Mouse (Mus musculus) intestine, embryonic 15.5 days (tissue): ENCODE results near the gene D430042O09Rik. TPM values are rescaled to one million over a fixed set of nuclear protein-coding genes. Genes with fewer than 3 reads are reported as not detected.
A peak's percentile ranks its signal among the peaks of the same experiment; 100 is the strongest.

ENCODE experiments used
- ATAC-seq: fragments of 200-750 bp; cut with Nextera tagmentation; 2 replicates; pipeline ENCODE4 v1.8.0; 2017; ENCODE audit warnings: moderate TSS enrichment, moderate library complexity
- H3K27ac ChIP-seq: fragments of 300-500 bp; sonication (generic); 2 replicates; pipeline ENCODE4 v1.5.1; 2015; ENCODE audit warnings: mild to moderate bottlenecking, inconsistent platforms
- H3K27me3 ChIP-seq: fragments of 300-500 bp; sonication (generic); replicated peaks from 2 replicates; pipeline ENCODE4 v1.6.1; 2015; ENCODE audit warnings: inconsistent platforms
- H3K36me3 ChIP-seq: fragments of 300-500 bp; sonication (generic); 2 replicates; pipeline ENCODE4 v1.6.1; 2015; ENCODE audit warnings: inconsistent platforms
- H3K4me1 ChIP-seq: fragments of 300-500 bp; sonication (generic); replicated peaks from 2 replicates; pipeline ENCODE4 v1.6.1; 2015; ENCODE audit warnings: inconsistent platforms
- H3K4me2 ChIP-seq: fragments of 300-500 bp; sonication (generic); replicated peaks from 2 replicates; pipeline ENCODE4 v1.6.1; 2015; ENCODE audit warnings: mild to moderate bottlenecking, inconsistent platforms
- H3K4me3 ChIP-seq: fragments of 300-500 bp; sonication (generic); replicated peaks from 2 replicates; pipeline ENCODE4 v1.5.1; 2015; ENCODE audit warnings: inconsistent platforms
- H3K9ac ChIP-seq: fragments of 300-500 bp; sonication (generic); 2 replicates; pipeline ENCODE4 v1.6.1; 2015; ENCODE audit warnings: inconsistent platforms
- H3K9me3 ChIP-seq: fragments of 300-500 bp; sonication (generic); 2 replicates; pipeline ENCODE4 v1.6.1; 2016; ENCODE audit warnings: inconsistent platforms
- WGBS: fragments of 180-500 bp; shearing (Covaris S2); methylation state at CpG from one replicate; pipeline ENCODE4 v1.1.7; 2015; 5-methylcytosine and 5-hydroxymethylcytosine counted together
- polyA plus RNA-seq: library from polyadenylated mRNA; unstranded; fragments of >200 nt; fragmentation: Nextera tagmentation; extraction: Ambion mirVana; gene quantifications from 2 replicates; pipeline ENCODE4 v1.2.1, GENCODE M21; 2015

D430042O09Rik gene
- polyA plus RNA-seq, 1 experiment from 2014 or later: 5.5 TPM

DNA sequence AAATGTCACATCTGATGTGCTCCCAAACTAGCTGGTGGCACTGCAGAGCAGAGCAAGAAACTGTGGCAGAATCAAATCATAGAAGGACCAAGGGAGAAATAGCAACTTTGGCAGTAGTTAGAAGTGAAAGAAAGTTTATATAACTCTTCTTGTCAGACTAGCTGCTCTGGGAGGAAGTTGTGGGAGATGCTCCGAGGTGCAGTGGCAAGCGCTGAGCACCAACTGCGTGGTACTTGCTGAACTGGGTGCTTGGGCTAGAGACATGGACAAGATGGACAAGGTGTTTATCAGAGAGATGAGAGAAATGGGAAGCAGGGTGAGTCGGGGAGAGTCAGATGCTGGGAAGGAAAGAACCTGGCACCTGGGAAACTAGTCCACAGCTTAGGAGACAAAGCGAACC is 180.1 kb downstream of the D430042O09Rik start:
- no peak for ATAC-seq
- Histone ChIP-seq H3K27ac (no peak overlapping the region), H3K9ac (no peak overlapping the region), H3K36me3 (no peaks in the 10 kb centered on the region), H3K4me1 (no peaks in the 10 kb centered on the region), H3K4me2 (no peak overlapping the region), H3K27me3 (no peaks in the 10 kb centered on the region), H3K4me3 (no peak overlapping the region), H3K9me3 (no peaks in the 10 kb centered on the region)
- 82% methylated on average over 5 of the region's 5 CpGs for WGBS

DNA sequence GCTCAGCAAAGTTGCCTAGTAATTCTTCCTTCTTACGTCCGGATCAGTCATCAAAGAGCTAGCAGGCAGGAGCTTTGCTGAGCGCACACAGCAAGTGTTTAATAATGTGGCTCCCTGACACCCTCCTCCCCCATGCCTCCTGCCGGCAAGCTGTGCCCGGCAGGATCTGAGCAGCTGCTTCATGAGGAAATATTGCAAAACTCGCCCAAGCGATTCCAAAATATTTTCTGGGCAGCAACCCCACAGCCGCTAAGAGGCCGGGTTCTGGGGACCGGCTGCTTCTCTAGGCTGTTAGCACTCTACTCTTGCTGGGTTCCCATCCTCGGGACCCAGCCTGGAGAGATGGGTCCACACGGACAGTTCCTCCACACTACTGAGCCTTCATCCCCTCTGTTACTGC is 180.7 kb downstream of the D430042O09Rik start:
- Histone ChIP-seq H3K27ac (no peak overlapping the region), H3K4me3 (no peak overlapping the region), H3K4me2 (no peak overlapping the region), H3K36me3 (no peaks in the 10 kb centered on the region), H3K9me3 (no peaks in the 10 kb centered on the region), H3K27me3 (no peaks in the 10 kb centered on the region), H3K4me1 (no peaks in the 10 kb centered on the region), H3K9ac (no peak overlapping the region)
- ATAC-seq: no peak
- 58% methylated on average over 12 of the region's 12 CpGs for WGBS

DNA sequence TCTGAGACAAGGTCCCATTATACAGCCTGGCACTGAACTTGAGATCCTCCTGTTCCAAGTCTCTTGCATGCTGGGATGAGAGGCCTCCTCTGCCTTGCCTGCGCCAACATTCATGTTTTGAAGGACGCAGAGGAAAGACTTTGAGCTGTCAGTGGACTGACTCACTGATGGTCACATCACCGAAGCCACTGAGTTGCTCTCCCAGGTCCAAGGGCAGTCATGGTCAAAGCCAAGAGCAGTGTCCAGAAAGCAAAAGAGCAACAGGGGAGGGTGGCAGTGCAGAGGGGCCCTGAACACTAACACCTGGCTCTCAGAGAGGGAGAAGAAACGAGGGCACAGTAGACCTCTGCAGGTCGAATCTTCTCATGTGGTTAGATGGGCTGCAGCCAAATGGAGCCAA is 185.9 kb downstream of the D430042O09Rik start:
- Histone ChIP-seq H3K27me3 (no peaks in the 10 kb centered on the region), H3K36me3 (no peaks in the 10 kb centered on the region), H3K4me1 (no peaks in the 10 kb centered on the region), H3K4me3 (no peak overlapping the region), H3K9me3 (no peaks in the 10 kb centered on the region), H3K9ac (no peak overlapping the region), H3K27ac (no peak overlapping the region), H3K4me2 (no peak overlapping the region)
- WGBS: 85% methylated on average over 5 of the region's 5 CpGs
- ATAC-seq: no peak

DNA sequence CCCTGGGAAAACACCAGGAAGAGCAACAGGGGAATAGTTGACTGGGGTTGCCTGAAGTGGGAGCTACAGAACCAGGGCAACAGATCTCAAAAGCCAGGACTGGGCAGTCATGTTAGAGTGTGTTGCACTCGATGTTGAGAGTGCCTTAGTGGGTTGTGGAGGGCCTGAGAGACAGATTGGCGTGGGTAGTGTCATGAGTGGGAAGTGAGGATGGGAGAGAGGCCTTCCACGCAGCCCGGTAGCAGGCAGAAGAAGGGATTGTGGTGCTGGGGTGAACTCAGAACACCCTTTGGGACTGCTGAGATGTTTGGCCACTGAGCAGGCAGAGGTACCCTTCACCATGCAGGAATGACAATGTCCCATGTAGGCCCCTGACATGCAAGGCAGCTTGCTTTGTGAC is 189.4 kb downstream of the D430042O09Rik start:
- 82% methylated on average over 4 of the region's 4 CpGs for WGBS
- Histone ChIP-seq H3K9ac (no peak overlapping the region), H3K27me3 (no peaks in the 10 kb centered on the region), H3K27ac (no peak overlapping the region), H3K4me3 (no peak overlapping the region), H3K9me3 (no peaks in the 10 kb centered on the region), H3K4me1 (no peaks in the 10 kb centered on the region), H3K36me3 (no peaks in the 10 kb centered on the region), H3K4me2 (no peak overlapping the region)
- ATAC-seq: no peak

DNA sequence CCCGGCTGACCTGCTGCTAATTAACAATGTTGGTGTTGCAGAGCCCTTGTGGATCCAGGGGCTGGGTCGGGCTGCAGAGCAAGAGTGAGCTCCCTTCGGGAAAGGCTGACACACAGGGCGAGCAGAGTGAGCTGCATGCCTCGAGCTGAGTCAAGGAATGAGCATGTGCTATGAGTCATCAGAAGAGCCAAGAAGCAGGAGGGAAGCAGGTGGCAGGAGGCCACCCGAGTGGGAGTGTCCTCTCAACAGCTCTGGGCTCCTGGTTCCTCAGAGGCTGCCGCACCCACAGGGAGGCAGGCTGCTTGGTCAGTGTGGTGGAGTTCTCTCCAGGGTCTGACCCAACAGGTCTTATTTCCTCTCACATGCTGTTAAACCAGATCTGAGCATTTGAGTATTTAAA is 191.3 kb downstream of the D430042O09Rik start:
- no peak overlapping the region for H3K4me2 ChIP-seq
- no peaks in the 10 kb centered on the region for H3K9me3 ChIP-seq
- no peak overlapping the region for H3K9ac ChIP-seq
- H3K4me3 ChIP-seq: no peak overlapping the region
- peak; percentile 97 for ATAC-seq
- no peaks in the 10 kb centered on the region for H3K4me1 ChIP-seq
- WGBS: 26% methylated on average over 7 of the region's 7 CpGs
- no peaks in the 10 kb centered on the region for H3K36me3 ChIP-seq
- H3K27me3 ChIP-seq: no peaks in the 10 kb centered on the region
- H3K27ac ChIP-seq: no peak overlapping the region

DNA sequence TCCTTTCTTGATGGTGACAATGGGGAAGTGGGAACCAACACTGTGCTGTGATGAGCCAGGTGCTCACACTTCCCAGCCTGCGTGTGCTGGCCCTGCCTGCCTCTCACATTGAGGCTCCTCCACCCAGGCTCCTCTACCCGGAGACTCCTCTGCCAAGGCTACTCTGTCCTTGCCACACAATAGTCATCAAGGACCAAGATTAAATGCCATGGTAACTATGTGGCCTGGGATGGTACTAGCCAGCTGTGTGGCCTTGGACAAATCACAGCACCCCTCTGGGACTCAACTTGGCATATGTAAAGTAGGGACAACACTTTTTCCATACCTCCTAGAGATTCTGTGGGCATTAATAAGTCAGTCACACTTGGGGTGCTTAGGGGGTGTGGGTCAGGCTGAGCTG is 192.2 kb downstream of the D430042O09Rik start:
- WGBS: 77% methylated on average over 2 of the region's 2 CpGs
- Histone ChIP-seq H3K4me3 (no peak overlapping the region), H3K4me1 (no peaks in the 10 kb centered on the region), H3K27ac (no peak overlapping the region), H3K9me3 (no peaks in the 10 kb centered on the region), H3K4me2 (no peak overlapping the region), H3K9ac (no peak overlapping the region), H3K27me3 (no peaks in the 10 kb centered on the region), H3K36me3 (no peaks in the 10 kb centered on the region)
- ATAC-seq: 0 out of 2 replicates have a peak, but pooled peaks have one; percentile 43

DNA sequence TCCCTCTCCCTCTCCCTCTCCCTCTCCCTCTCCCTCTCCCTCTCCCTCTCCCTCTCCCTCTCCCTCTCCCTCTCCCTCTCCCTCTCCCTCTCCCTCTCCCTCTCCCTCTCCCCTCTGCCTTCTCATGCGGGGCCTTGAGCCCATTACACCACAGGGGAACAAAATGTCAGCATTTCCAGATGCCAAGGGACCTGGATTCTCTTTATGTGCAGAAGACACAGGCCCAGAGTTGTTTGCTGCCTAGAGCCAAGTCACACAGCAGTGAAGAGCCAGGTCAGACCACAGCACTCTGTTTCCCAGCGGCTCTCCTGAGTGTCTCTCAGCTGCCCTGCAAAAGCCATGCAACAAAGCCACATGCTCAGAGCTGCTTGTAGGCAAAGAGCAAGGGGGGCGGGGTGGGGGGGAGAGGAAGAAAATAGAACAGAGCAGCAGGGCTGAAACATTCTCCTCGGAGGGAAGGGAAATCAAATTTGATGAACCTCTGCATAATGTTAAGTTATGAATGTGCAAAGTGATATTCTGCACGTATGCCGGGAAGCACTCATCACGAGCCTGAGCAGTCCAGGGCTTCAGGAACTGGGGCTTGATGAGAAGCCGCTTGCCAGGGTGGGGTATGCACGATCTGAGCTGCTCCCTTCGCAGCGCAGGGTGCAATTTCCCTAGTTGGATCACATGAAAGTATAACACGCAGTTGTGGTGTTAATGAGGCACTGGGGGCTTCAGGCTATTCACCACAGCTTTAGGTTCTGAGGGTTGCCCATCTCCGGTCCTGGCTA is 192.9 kb downstream of the D430042O09Rik start:
- 61% methylated on average over 13 of the region's 13 CpGs for WGBS
- ATAC-seq: no peak
- H3K4me3 ChIP-seq: no peak overlapping the region

DNA sequence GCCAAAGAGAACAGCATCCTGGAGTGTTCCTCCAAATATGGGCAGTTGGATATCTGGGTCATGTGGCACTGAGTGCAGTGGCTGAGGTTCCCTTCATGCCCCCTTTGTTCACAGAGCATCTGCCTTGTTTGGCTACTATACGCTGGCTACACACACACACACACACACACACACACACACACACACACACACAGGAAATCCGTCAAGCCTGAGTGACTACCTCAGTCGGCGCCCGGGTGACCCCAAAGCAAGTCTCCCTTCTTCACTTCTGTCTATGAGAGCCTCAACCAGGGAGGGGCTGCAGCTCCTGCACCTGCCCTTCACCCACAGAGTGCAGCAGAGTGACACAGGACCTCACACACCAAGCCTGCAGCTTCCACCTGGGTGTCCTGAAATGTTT is 213.1 kb downstream of the D430042O09Rik start:
- H3K4me2 ChIP-seq: no peak overlapping the region
- H3K27ac ChIP-seq: no peak overlapping the region
- no peaks in the 10 kb centered on the region for H3K4me1 ChIP-seq
- 76% methylated on average over 5 of the region's 5 CpGs for WGBS
- H3K36me3 ChIP-seq: no peaks in the 10 kb centered on the region
- no peaks in the 10 kb centered on the region for H3K27me3 ChIP-seq
- no peak overlapping the region for H3K9ac ChIP-seq
- ATAC-seq: no peak
- H3K9me3 ChIP-seq: no peaks in the 10 kb centered on the region
- no peak overlapping the region for H3K4me3 ChIP-seq

More for the DNA sequence above, 192.9 kb downstream of the D430042O09Rik start:
- no peak overlapping the region for H3K27ac ChIP-seq
- no peaks in the 10 kb centered on the region for H3K27me3 ChIP-seq
- no peak overlapping the region for H3K4me2 ChIP-seq
- no peaks in the 10 kb centered on the region for H3K4me1 ChIP-seq
- no peaks in the 10 kb centered on the region for H3K36me3 ChIP-seq
- H3K9me3 ChIP-seq: no peaks in the 10 kb centered on the region
- no peak overlapping the region for H3K9ac ChIP-seq

DNA sequence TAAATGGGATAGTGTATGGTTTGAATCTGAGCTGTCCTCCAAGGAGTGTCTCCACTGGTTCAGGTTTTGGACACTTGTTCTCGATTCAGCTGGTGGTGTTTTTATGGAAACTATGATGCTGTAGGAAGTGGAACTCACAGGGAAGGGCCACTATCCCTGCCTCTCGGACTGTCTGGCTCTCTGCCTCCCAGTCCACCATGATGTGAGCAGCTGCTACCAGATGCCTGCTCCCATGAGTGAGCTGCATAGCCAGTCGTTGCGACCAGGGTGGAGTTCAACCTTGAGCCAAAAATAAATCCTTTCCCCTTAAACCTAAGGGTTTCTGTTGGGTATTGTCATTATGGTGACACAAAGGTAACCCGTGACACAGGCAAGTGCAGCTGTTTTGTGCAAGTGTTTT is 216.4 kb downstream of the D430042O09Rik start:
- no peak overlapping the region for H3K27ac ChIP-seq
- whole genome bisulfite sequencing: 77% methylated on average over 5 of the region's 5 CpGs
- ATAC-seq: no peak

More for the DNA sequence above, 216.4 kb downstream of the D430042O09Rik start:
- Histone ChIP-seq H3K36me3 (no peaks in the 10 kb centered on the region), H3K9ac (no peak overlapping the region), H3K4me2 (no peak overlapping the region), H3K4me3 (no peak overlapping the region), H3K27me3 (no peaks in the 10 kb centered on the region), H3K4me1 (no peaks in the 10 kb centered on the region), H3K9me3 (no peaks in the 10 kb centered on the region)

Other genes starting within 250 kb of the D430042O09Rik start
- gene Nsmce1, start 216.3 kb upstream of the D430042O09Rik start, polyA plus RNA-seq: 120 TPM in 2 replicates
- gene Il4ra, start 155.8 kb upstream of the D430042O09Rik start, polyA plus RNA-seq: 10.4 and 11.8 TPM in 2 replicates
- 0.32 and 0.52 TPM in 2 replicates for gene Il21r, start 104.5 kb upstream of the D430042O09Rik start, polyA plus RNA-seq
- 19.3 and 20.4 TPM in 2 replicates for gene Gtf3c1, start 108 bp upstream of the D430042O09Rik start, polyA plus RNA-seq